In genomic region chr5:14526038-14526437, GRCm38 (mm10) we compare ENCODE assay signal across 15 mouse cellular contexts. TPM values are rescaled to one million over a fixed set of nuclear protein-coding genes. Genes with fewer than 3 reads are reported as not detected.
DNase-seq lines count a peak whose midpoint lies in the region; ATAC-seq and TF ChIP-seq lines count a peak whose summit lies in the region.
"Had no signal": no experiment of that assay in that cellular context is flagged by ENCODE, and none has a peak within 500 bp of the region (broad histone marks: within the 10 kb centered on the region; RNA-seq: fewer than 3 reads in every experiment).

No protein-coding gene starts in this region.

- H3K4me1 ChIP-seq in lung, postnatal 0 days (ENCODE audit: insufficient read depth, low read depth, low read length) = no peaks in the 10 kb centered on the region
- no peaks in the 10 kb centered on the region for H3K4me1 ChIP-seq in lung, adult 2 months (ENCODE audit: control insufficient read depth, insufficient read depth, low read length)
- H3K4me1 ChIP-seq: kidney, embryonic 15.5 days; limb, embryonic 10.5 days; lung, embryonic 15.5 days had no signal

- H3K27ac ChIP-seq in lung, postnatal 0 days (ENCODE audit: low read length) = no peak overlapping the region
- H3K27ac ChIP-seq: kidney, embryonic 15.5 days; limb, embryonic 10.5 days; lung, embryonic 15.5 days had no signal

- DNase-seq in heart, postnatal 10 days = peak; percentile 4 to 21
- no peak for DNase-seq in heart, postnatal 25 days (ENCODE audit: low spot score)
- peak; percentile 17 for DNase-seq in lung, postnatal 0 days (ENCODE audit: low spot score)
- no peak for DNase-seq in lung, adult 2 months
- peak; percentile 75 to 80 for DNase-seq in cerebellum, adult 18-20 months
- DNase-seq in cerebellum, postnatal 10 days = peak; percentile 64 to 71
- DNase-seq in thymus, postnatal 4 days = no peak
- DNase-seq: adrenal gland, postnatal 36 days; forebrain, postnatal 0 days; right cerebral cortex, postnatal 25 days; thymus, postnatal 25 days had no signal

- H3K9ac ChIP-seq in lung, postnatal 0 days (replicated peaks; ENCODE audit: low read depth) = no peak overlapping the region
- H3K9ac ChIP-seq: forebrain, postnatal 0 days; kidney, embryonic 15.5 days; lung, embryonic 15.5 days had no signal

- no peaks in the 10 kb centered on the region for H3K27me3 ChIP-seq in lung, postnatal 0 days (replicated peaks; ENCODE audit: insufficient read depth, low read length)
- H3K27me3 ChIP-seq: kidney, embryonic 15.5 days; lung, embryonic 15.5 days had no signal

- no peaks in the 10 kb centered on the region for H3K36me3 ChIP-seq in lung, postnatal 0 days (ENCODE audit: insufficient read depth, low read length)
- H3K36me3 ChIP-seq: kidney, embryonic 15.5 days; limb, embryonic 10.5 days; lung, embryonic 15.5 days had no signal

- no peak overlapping the region for H3K4me2 ChIP-seq in lung, postnatal 0 days (replicated peaks; ENCODE audit: low read depth, low read length)
- H3K4me2 ChIP-seq: kidney, embryonic 15.5 days; liver, embryonic 11.5 days; lung, embryonic 15.5 days had no signal

- ATAC-seq in lung, postnatal 0 days = no peak
- ATAC-seq: forebrain, postnatal 0 days had no signal

- TF ChIP-seq CTCF in lung, postnatal 0 days (IDR thresholded peaks at IDR 0.05) = no peak
- no peak for TF ChIP-seq CTCF in lung, adult 2 months (IDR thresholded peaks at IDR 0.05; ENCODE audit: insufficient read depth, low read length)

- no peak overlapping the region for H3K4me3 ChIP-seq in lung, postnatal 0 days (ENCODE audit: low read depth, low read length)
- no peak overlapping the region for H3K4me3 ChIP-seq in lung, adult 2 months (replicated peaks; ENCODE audit: extremely low read depth, low read depth, low read length)
- H3K4me3 ChIP-seq: kidney, embryonic 15.5 days; limb, embryonic 10.5 days; lung, embryonic 15.5 days had no signal

- TF ChIP-seq EP300 in lung, postnatal 0 days (IDR thresholded peaks at IDR 0.05) = no peak

- no peak for TF ChIP-seq POLR2A in lung, adult 2 months (IDR thresholded peaks at IDR 0.05; ENCODE audit: borderline replicate concordance, extremely low read depth, low read depth, low read length)

- H3K9me3 ChIP-seq in lung, postnatal 0 days (ENCODE audit: low read length) = no peaks in the 10 kb centered on the region
- H3K9me3 ChIP-seq: kidney, embryonic 15.5 days; limb, embryonic 10.5 days; lung, embryonic 15.5 days had no signal

- intact Hi-C loops in heart, postnatal 10 days (cut with DNase I) = no loop called here
- intact Hi-C loops in heart, postnatal 25 days (cut with DNase I) = no loop called here

RNA-seq across cellular contexts. Expression of gene Pclo, which starts 11.3 kb away (rescaled TPM):
- under 1 TPM; 0.26 to 0.35 TPM for total RNA-seq in heart, postnatal 10 days (2021)
- under 1 TPM; 0.26 to 0.28 TPM for total RNA-seq in heart, postnatal 25 days (2021)
- 0.13 and 0.18 TPM in 2 replicates for polyA plus RNA-seq in lung, postnatal 0 days (2015; fragmentation: Nextera tagmentation; extraction: Ambion mirVana)
- 0.35 and 0.52 TPM in 2 replicates for polyA plus RNA-seq in lung, adult 2 months (2012; rRNA removed)

Comparison
In these comparisons a context has a peak if more than half of its experiments do, and no peak if none do; other contexts are left out.
1. DNase-seq: peak in heart, postnatal 10 days (2 of 2), lung, postnatal 0 days (single experiment), cerebellum, adult 18-20 months (2 of 2) and cerebellum, postnatal 10 days (2 of 2); none in heart, postnatal 25 days (single experiment), lung, adult 2 months (single experiment) and thymus, postnatal 4 days (single experiment).